Mouse (Mus musculus): ENCODE results near the gene Tshz2. TPM values are rescaled to one million over a fixed set of nuclear protein-coding genes. Genes with fewer than 3 reads are reported as not detected.
A peak's percentile ranks its signal among the peaks of the same experiment; 100 is the strongest.

Tshz2 gene
- polyA plus RNA-seq, 1 experiment from 2014 or later = 1.2 TPM

- no peaks in the 10 kb centered on the region; the same call in 1 of the 2 replicates for H3K9me3 ChIP-seq (replicated peaks)
- DNase-seq (ENCODE audit: low spot score) = no peak
- H3K27ac ChIP-seq (replicated peaks) = no peak overlapping the region
- 89% methylated on average over 8 of the region's 8 CpGs for WGBS
- no peak overlapping the region for H3K4me3 ChIP-seq
- H3K36me3 ChIP-seq = no peaks in the 10 kb centered on the region
- H3K4me1 ChIP-seq = peaks cover 19% of the 10 kb centered on the region
- H3K27me3 ChIP-seq (ENCODE audit: low read depth, poor library complexity, severe bottlenecking) = peaks cover 13% of the 10 kb centered on the region
These were observed 330.0 kb downstream of the Tshz2 start for GRCm38 (mm10) chr2:169962776-169963175.

GRCm38 (mm10) chr2:169970481-169970880, 337.7 kb downstream of the Tshz2 start:
- H3K36me3 ChIP-seq = no peaks in the 10 kb centered on the region
- H3K4me3 ChIP-seq = no peak overlapping the region
- H3K9me3 ChIP-seq (replicated peaks) = peaks cover 4% of the 10 kb centered on the region; the same call in 1 of the 2 replicates
- no peaks in the 10 kb centered on the region for H3K27me3 ChIP-seq (ENCODE audit: low read depth, poor library complexity, severe bottlenecking)
- WGBS = 95% methylated on average over 6 of the region's 6 CpGs
- H3K4me1 ChIP-seq = no peaks in the 10 kb centered on the region
- DNase-seq (ENCODE audit: low spot score) = no peak
- H3K27ac ChIP-seq (replicated peaks) = no peak overlapping the region

- H3K4me3 ChIP-seq = no peak overlapping the region
- WGBS = 94% methylated on average over 10 of the region's 10 CpGs
- H3K27ac ChIP-seq (replicated peaks) = no peak overlapping the region
- no peaks in the 10 kb centered on the region for H3K9me3 ChIP-seq (replicated peaks)
- no peaks in the 10 kb centered on the region for H3K4me1 ChIP-seq
- H3K36me3 ChIP-seq = no peaks in the 10 kb centered on the region
- DNase-seq (ENCODE audit: low spot score) = no peak
- no peaks in the 10 kb centered on the region for H3K27me3 ChIP-seq (ENCODE audit: low read depth, poor library complexity, severe bottlenecking)
These were observed 350.1 kb downstream of the Tshz2 start for GRCm38 (mm10) chr2:169982925-169983324.

GRCm38 (mm10) chr2:169987186-169987585, 354.4 kb downstream of the Tshz2 start:
- Histone ChIP-seq H3K9me3 (replicated peaks) (no peaks in the 10 kb centered on the region), H3K4me3 (no peak overlapping the region), H3K36me3 (no peaks in the 10 kb centered on the region), H3K27me3 (ENCODE audit: low read depth, poor library complexity, severe bottlenecking) (no peaks in the 10 kb centered on the region), H3K4me1 (no peaks in the 10 kb centered on the region), H3K27ac (replicated peaks) (no peak overlapping the region)
- 76% methylated on average over 13 of the region's 13 CpGs for WGBS
- no peak for DNase-seq (ENCODE audit: low spot score)

GRCm38 (mm10) chr2:169989186-169989585, 356.4 kb downstream of the Tshz2 start:
- H3K4me1 ChIP-seq = no peaks in the 10 kb centered on the region
- H3K4me3 ChIP-seq = no peak overlapping the region
- H3K27ac ChIP-seq (replicated peaks) = no peak overlapping the region
- WGBS = 90% methylated on average over 1 of the region's 1 CpGs
- no peaks in the 10 kb centered on the region for H3K27me3 ChIP-seq (ENCODE audit: low read depth, poor library complexity, severe bottlenecking)
- no peak for DNase-seq (ENCODE audit: low spot score)
- no peaks in the 10 kb centered on the region for H3K9me3 ChIP-seq (replicated peaks)
- no peaks in the 10 kb centered on the region for H3K36me3 ChIP-seq

- no peak overlapping the region for H3K4me3 ChIP-seq
- no peaks in the 10 kb centered on the region for H3K9me3 ChIP-seq (replicated peaks)
- WGBS = 91% methylated on average over 7 of the region's 7 CpGs
- H3K4me1 ChIP-seq = peaks cover 5% of the 10 kb centered on the region
- H3K27me3 ChIP-seq (ENCODE audit: low read depth, poor library complexity, severe bottlenecking) = peaks cover 8% of the 10 kb centered on the region; the same call in 1 of the 2 replicates
- H3K36me3 ChIP-seq = no peaks in the 10 kb centered on the region
- no peak overlapping the region for H3K27ac ChIP-seq (replicated peaks)
- DNase-seq (ENCODE audit: low spot score) = no peak
These were observed 358.2 kb downstream of the Tshz2 start for GRCm38 (mm10) chr2:169990991-169991390.

GRCm38 (mm10) chr2:169995987-169996386, 363.2 kb downstream of the Tshz2 start:
- 48% methylated on average over 12 of the region's 12 CpGs for WGBS
- H3K9me3 ChIP-seq (replicated peaks) = no peaks in the 10 kb centered on the region
- no peak overlapping the region for H3K4me3 ChIP-seq
- no peak for DNase-seq (ENCODE audit: low spot score)
- H3K36me3 ChIP-seq = no peaks in the 10 kb centered on the region
- H3K27me3 ChIP-seq (ENCODE audit: low read depth, poor library complexity, severe bottlenecking) = peaks cover 9% of the 10 kb centered on the region; the same call in 1 of the 2 replicates
- peak overlapping the region; percentile 23; the same call in 1 of the 2 replicates for H3K27ac ChIP-seq (replicated peaks)
- H3K4me1 ChIP-seq = peaks cover 43% of the 10 kb centered on the region

GRCm38 (mm10) chr2:169996501-169997237, 363.9 kb downstream of the Tshz2 start:
- no peak overlapping the region for H3K4me3 ChIP-seq
- H3K9me3 ChIP-seq (replicated peaks) = no peaks in the 10 kb centered on the region
- peaks cover 43% of the 10 kb centered on the region for H3K4me1 ChIP-seq
- H3K27me3 ChIP-seq (ENCODE audit: low read depth, poor library complexity, severe bottlenecking) = peaks cover 9% of the 10 kb centered on the region; the same call in 1 of the 2 replicates
- 63% methylated on average over 16 of the region's 16 CpGs for WGBS
- H3K27ac ChIP-seq (replicated peaks) = peak overlapping the region; percentile 46; the same call in 1 of the 2 replicates
- H3K36me3 ChIP-seq = no peaks in the 10 kb centered on the region
- no peak for DNase-seq (ENCODE audit: low spot score)

- Histone ChIP-seq H3K9me3 (replicated peaks) (no peaks in the 10 kb centered on the region), H3K4me1 (peaks cover 46% of the 10 kb centered on the region), H3K36me3 (no peaks in the 10 kb centered on the region), H3K27ac (replicated peaks) (no peak overlapping the region), H3K27me3 (ENCODE audit: low read depth, poor library complexity, severe bottlenecking) (peaks cover 9% of the 10 kb centered on the region; the same call in 1 of the 2 replicates), H3K4me3 (no peak overlapping the region)
- DNase-seq (ENCODE audit: low spot score) = no peak
- 79% methylated on average over 16 of the region's 16 CpGs for WGBS
These were observed 364.6 kb downstream of the Tshz2 start for GRCm38 (mm10) chr2:169997276-169998049.

- Histone ChIP-seq H3K36me3 (no peaks in the 10 kb centered on the region), H3K4me1 (peaks cover 60% of the 10 kb centered on the region), H3K27ac (replicated peaks) (peak overlapping the region; percentile 61; the same call in 1 of the 2 replicates), H3K27me3 (ENCODE audit: low read depth, poor library complexity, severe bottlenecking) (peaks cover 9% of the 10 kb centered on the region; the same call in 1 of the 2 replicates), H3K9me3 (replicated peaks) (no peaks in the 10 kb centered on the region), H3K4me3 (no peak overlapping the region)
- no peak for DNase-seq (ENCODE audit: low spot score)
- 79% methylated on average over 11 of the region's 11 CpGs for WGBS
These were observed 366.1 kb downstream of the Tshz2 start for GRCm38 (mm10) chr2:169998878-169999337.

GRCm38 (mm10) chr2:170002594-170003504, 370.0 kb downstream of the Tshz2 start:
- peak overlapping the region; percentile 57; the same call in 1 of the 2 replicates for H3K27ac ChIP-seq (replicated peaks)
- no peaks in the 10 kb centered on the region for H3K27me3 ChIP-seq (ENCODE audit: low read depth, poor library complexity, severe bottlenecking)
- peaks cover 54% of the 10 kb centered on the region for H3K4me1 ChIP-seq
- WGBS = 67% methylated on average over 25 of the region's 25 CpGs
- H3K36me3 ChIP-seq = no peaks in the 10 kb centered on the region
- DNase-seq (ENCODE audit: low spot score) = peak; percentile 39
- H3K4me3 ChIP-seq = no peak overlapping the region
- no peaks in the 10 kb centered on the region for H3K9me3 ChIP-seq (replicated peaks)

- no peak overlapping the region for H3K4me3 ChIP-seq
- 0 out of 2 replicates have a peak overlapping the region, but pooled peaks have one; percentile 57 for H3K27ac ChIP-seq (replicated peaks)
- H3K36me3 ChIP-seq = no peaks in the 10 kb centered on the region
- WGBS = 72% methylated on average over 8 of the region's 8 CpGs
- peaks cover 46% of the 10 kb centered on the region for H3K4me1 ChIP-seq
- no peaks in the 10 kb centered on the region for H3K27me3 ChIP-seq (ENCODE audit: low read depth, poor library complexity, severe bottlenecking)
- peaks cover 7% of the 10 kb centered on the region; the same call in 1 of the 2 replicates for H3K9me3 ChIP-seq (replicated peaks)
- no peak for DNase-seq (ENCODE audit: low spot score)
These were observed 370.9 kb downstream of the Tshz2 start for GRCm38 (mm10) chr2:170003666-170004065.
